Mouse (Mus musculus): ENCODE measurements around the gene 5330417C22Rik. TPM values are rescaled to one million over a fixed set of nuclear protein-coding genes. Genes with fewer than 3 reads are reported as not detected.
A peak's percentile ranks its signal among the peaks of the same experiment; 100 is the strongest.
"Not testable (repeated sequence)": the region's sequence is repeated elsewhere in the genome, so short reads cannot be mapped to it uniquely, and the experiment has no call there.

The 5330417C22Rik gene
- polyA plus RNA-seq, 1 experiment from 2014 or later, result 3.5 TPM

DNA sequence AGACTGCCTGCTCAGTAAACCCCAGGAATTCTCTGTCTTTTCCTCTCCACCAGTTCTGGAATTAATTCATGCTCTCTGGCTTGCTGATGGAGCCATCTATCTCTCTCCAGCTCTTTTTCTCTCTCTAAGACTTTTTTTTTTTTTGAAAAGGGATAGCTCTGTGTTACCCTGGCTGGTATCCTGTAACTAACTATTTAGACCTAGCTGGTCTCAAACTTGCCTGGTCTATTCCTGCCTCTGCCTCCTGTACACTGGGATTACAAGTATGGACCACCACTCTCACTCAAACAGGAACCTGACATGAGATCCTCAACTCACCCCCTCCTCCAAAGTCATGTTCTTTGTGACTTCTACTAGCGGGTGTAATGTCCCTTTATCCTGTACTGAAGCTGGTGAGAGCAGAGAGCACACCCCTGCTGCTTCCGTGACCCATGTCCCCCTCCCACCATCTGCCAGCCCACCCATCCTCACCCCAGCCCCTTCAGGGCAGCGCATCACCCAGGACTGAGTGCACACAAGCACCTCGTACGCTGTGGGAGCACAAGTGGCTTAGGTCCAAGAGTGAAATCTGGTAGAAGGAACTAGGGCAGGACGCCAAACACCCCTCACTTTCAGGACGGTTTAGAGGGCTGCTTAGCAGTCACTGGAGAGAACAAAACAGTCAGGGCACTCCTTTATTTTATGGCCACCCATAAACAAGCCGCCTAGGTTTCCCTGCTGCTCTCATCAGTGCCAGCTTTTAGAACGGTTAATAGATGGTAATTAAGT, 25.4 kb downstream of the 5330417C22Rik start:
- Histone ChIP-seq H3K27ac (ENCODE audit: low read depth, low read length) (peak overlapping the region; percentile 30; the same call in 1 of the 2 replicates), H3K9ac (ENCODE audit: low read depth, low read length) (no peak overlapping the region), H3K27me3 (ENCODE audit: control insufficient read depth, insufficient read depth, low read length) (no peaks in the 10 kb centered on the region), H3K4me2 (replicated peaks; ENCODE audit: low read depth, low read length) (no peak overlapping the region), H3K4me3 (ENCODE audit: low read depth, low read length) (no peak overlapping the region), H3K4me1 (replicated peaks; ENCODE audit: control insufficient read depth, insufficient read depth, low read length) (no peaks in the 10 kb centered on the region), H3K36me3 (ENCODE audit: control insufficient read depth, insufficient read depth, low read length) (no peaks in the 10 kb centered on the region), H3K9me3 (ENCODE audit: control insufficient read depth, low read length) (no peaks in the 10 kb centered on the region)
- WGBS, result 22% methylated on average over 9 of the region's 9 CpGs
- DNase-seq (ENCODE audit: low spot score) (peak; percentile 23), ATAC-seq (ENCODE audit: low FRiP score) (peak; percentile 56)

DNA sequence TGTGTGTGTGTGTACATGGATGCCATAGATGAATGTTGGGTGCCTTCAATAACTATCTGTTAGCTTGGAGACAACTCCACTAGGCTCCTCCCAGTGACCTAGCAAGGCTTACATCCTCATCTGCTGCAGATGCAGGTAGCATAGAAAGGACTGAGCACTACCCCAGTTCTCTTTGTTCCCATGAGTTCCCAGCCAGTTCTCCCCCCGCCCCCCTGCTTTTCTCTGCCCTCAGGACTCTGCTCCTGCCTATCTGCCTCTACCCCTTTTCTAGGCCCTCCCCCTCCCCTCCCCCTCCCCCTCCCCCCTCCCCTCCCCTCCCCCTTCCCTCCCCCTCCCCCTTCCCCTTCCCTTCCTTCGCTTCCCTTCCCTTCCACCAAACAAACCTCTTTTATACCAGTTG, 26.2 kb downstream of the 5330417C22Rik start:
- no peaks in the 10 kb centered on the region for H3K27me3 ChIP-seq (ENCODE audit: control insufficient read depth, insufficient read depth, low read length)
- DNase-seq (ENCODE audit: low spot score) (no peak), ATAC-seq (ENCODE audit: low FRiP score) (peak; percentile 45; the same call in 1 of the 2 replicates)
- H3K9me3 ChIP-seq (ENCODE audit: control insufficient read depth, low read length), result no peaks in the 10 kb centered on the region
- H3K4me1 ChIP-seq (replicated peaks; ENCODE audit: control insufficient read depth, insufficient read depth, low read length), result no peaks in the 10 kb centered on the region
- WGBS, result 33% methylated on average over 1 of the region's 2 CpGs
- no peak overlapping the region for H3K4me3 ChIP-seq (ENCODE audit: low read depth, low read length)
- no peak overlapping the region for H3K9ac ChIP-seq (ENCODE audit: low read depth, low read length)
- no peak overlapping the region for H3K4me2 ChIP-seq (replicated peaks; ENCODE audit: low read depth, low read length)
- H3K27ac ChIP-seq (ENCODE audit: low read depth, low read length), result no peak overlapping the region
- H3K36me3 ChIP-seq (ENCODE audit: control insufficient read depth, insufficient read depth, low read length), result no peaks in the 10 kb centered on the region

DNA sequence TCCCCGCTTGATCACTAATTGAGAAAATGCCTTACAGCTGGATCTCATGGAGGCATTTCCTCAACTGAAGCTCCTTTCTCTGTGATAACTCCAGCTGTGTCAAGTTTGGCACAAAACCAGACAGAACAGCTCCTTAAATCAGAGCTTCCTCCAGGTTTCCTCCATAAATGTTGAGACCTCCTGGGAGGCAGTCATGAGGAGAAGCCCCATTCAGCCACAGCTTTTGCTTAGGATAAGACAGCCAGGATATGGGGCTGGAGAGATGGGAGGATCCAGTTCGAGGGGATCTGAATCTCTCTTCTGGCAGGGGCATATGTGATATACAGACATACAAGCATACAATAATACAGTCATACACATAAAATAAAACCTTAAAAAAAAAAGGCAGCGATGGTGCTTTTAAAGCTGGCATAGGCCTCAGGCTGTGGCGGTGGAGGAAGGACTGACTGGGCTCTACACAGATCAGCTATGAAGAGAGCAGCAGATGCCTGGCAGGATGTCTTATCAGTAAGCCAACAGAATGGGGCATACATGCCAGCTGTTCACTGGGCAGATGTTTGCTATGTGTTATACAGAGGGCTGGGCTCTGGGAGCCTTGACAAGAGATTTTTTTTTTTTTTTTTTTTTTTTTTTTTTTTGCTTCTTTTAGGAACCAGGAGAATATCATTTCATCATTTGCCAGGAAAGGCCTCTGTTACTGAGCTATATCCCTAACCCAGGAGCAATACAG, 27.4 kb downstream of the 5330417C22Rik start:
- no peak for DNase-seq (ENCODE audit: low spot score)
- 77% methylated on average over 4 of the region's 4 CpGs for WGBS
- Histone ChIP-seq H3K9me3 (ENCODE audit: control insufficient read depth, low read length) (no peaks in the 10 kb centered on the region), H3K4me2 (replicated peaks; ENCODE audit: low read depth, low read length) (no peak overlapping the region), H3K4me3 (ENCODE audit: low read depth, low read length) (no peak overlapping the region), H3K4me1 (replicated peaks; ENCODE audit: control insufficient read depth, insufficient read depth, low read length) (no peaks in the 10 kb centered on the region), H3K27me3 (ENCODE audit: control insufficient read depth, insufficient read depth, low read length) (no peaks in the 10 kb centered on the region), H3K27ac (ENCODE audit: low read depth, low read length) (no peak overlapping the region), H3K36me3 (ENCODE audit: control insufficient read depth, insufficient read depth, low read length) (no peaks in the 10 kb centered on the region), H3K9ac (ENCODE audit: low read depth, low read length) (no peak overlapping the region)
- no peak for ATAC-seq (ENCODE audit: low FRiP score)

DNA sequence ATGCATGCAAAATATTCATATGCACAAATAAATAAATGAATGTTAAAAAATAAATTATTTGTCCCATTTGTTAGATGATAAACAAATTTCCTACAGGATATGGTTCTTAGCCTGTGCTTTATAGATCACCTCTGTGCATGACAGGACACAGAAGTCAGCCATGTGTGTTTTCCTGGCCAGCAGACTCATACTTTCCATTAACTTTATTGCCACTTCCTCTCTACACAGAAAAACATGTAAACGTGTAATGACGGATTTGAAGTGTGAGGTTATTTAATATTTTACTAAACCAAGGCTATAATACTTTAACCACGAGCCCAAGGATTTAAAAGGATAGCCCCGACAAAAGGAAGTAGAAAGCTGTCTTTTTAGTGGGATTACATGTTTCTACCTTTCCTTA, 32.4 kb downstream of the 5330417C22Rik start:
- no peaks in the 10 kb centered on the region for H3K9me3 ChIP-seq (ENCODE audit: control insufficient read depth, low read length)
- H3K4me3 ChIP-seq (ENCODE audit: low read depth, low read length), result no peak overlapping the region
- WGBS, result 91% methylated on average over 4 of the region's 4 CpGs
- no peak overlapping the region for H3K9ac ChIP-seq (ENCODE audit: low read depth, low read length)
- no peak for ATAC-seq (ENCODE audit: low FRiP score)
- H3K27me3 ChIP-seq (ENCODE audit: control insufficient read depth, insufficient read depth, low read length), result no peaks in the 10 kb centered on the region
- H3K27ac ChIP-seq (ENCODE audit: low read depth, low read length), result no peak overlapping the region
- no peak overlapping the region for H3K4me2 ChIP-seq (replicated peaks; ENCODE audit: low read depth, low read length)
- H3K36me3 ChIP-seq (ENCODE audit: control insufficient read depth, insufficient read depth, low read length), result no peaks in the 10 kb centered on the region
- no peak for DNase-seq (ENCODE audit: low spot score)
- H3K4me1 ChIP-seq (replicated peaks; ENCODE audit: control insufficient read depth, insufficient read depth, low read length), result no peaks in the 10 kb centered on the region

DNA sequence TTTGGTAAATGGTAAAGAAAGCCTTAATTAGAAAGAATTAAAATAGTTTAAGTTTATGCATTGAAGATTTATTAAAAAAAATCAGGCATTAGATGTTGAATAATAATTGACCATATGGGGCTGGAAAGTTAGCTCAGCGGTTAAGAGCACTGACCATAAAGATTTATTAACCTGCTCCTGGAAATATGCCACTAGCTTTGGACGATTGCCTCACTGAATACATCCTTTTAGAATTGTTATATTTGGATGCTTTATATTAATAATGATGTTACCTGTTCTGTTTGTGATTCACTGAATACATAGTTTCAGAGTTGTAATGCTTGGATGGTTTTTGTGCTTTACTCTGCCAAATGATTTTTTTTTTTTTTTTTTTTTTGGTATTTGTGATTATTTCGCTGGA, 34.9 kb downstream of the 5330417C22Rik start:
- not testable (repeated sequence) for H3K4me3 ChIP-seq (ENCODE audit: low read depth, low read length); H3K27me3 ChIP-seq (ENCODE audit: control insufficient read depth, insufficient read depth, low read length); ATAC-seq (ENCODE audit: low FRiP score); H3K27ac ChIP-seq (ENCODE audit: low read depth, low read length); H3K9me3 ChIP-seq (ENCODE audit: control insufficient read depth, low read length); H3K9ac ChIP-seq (ENCODE audit: low read depth, low read length); H3K4me1 ChIP-seq (replicated peaks; ENCODE audit: control insufficient read depth, insufficient read depth, low read length); H3K4me2 ChIP-seq (replicated peaks; ENCODE audit: low read depth, low read length); DNase-seq (ENCODE audit: low spot score); H3K36me3 ChIP-seq (ENCODE audit: control insufficient read depth, insufficient read depth, low read length)
- WGBS, result 92% methylated on average over 3 of the region's 3 CpGs

DNA sequence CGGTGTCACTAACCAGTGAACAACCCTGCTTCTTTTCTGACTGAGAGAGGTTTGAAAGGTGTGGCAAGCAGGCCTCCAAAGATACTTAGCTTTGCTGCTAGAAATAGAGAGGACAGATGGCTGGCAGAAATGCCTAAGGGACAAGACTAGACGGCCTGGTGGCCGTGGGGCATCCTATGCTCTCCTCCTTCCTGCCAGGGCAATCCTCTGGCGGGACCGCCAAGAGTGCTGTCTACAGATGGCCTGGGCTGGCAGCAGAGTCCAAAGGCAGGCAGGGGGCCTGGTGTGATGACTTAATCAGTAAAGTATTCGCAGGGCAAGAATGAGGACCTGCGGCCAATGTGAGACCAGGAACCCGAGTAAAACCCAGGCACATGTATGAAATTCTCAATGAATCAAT, 36.5 kb downstream of the 5330417C22Rik start:
- no peak overlapping the region for H3K4me3 ChIP-seq (ENCODE audit: low read depth, low read length)
- no peaks in the 10 kb centered on the region for H3K9me3 ChIP-seq (ENCODE audit: control insufficient read depth, low read length)
- ATAC-seq (ENCODE audit: low FRiP score) (no peak), DNase-seq (ENCODE audit: low spot score) (no peak)
- H3K9ac ChIP-seq (ENCODE audit: low read depth, low read length), result no peak overlapping the region
- no peak overlapping the region for H3K27ac ChIP-seq (ENCODE audit: low read depth, low read length)
- no peaks in the 10 kb centered on the region; the same call in 1 of the 2 replicates for H3K4me1 ChIP-seq (replicated peaks; ENCODE audit: control insufficient read depth, insufficient read depth, low read length)
- H3K36me3 ChIP-seq (ENCODE audit: control insufficient read depth, insufficient read depth, low read length), result no peaks in the 10 kb centered on the region
- no peaks in the 10 kb centered on the region for H3K27me3 ChIP-seq (ENCODE audit: control insufficient read depth, insufficient read depth, low read length)
- 83% methylated on average over 8 of the region's 8 CpGs for WGBS
- no peak overlapping the region for H3K4me2 ChIP-seq (replicated peaks; ENCODE audit: low read depth, low read length)

DNA sequence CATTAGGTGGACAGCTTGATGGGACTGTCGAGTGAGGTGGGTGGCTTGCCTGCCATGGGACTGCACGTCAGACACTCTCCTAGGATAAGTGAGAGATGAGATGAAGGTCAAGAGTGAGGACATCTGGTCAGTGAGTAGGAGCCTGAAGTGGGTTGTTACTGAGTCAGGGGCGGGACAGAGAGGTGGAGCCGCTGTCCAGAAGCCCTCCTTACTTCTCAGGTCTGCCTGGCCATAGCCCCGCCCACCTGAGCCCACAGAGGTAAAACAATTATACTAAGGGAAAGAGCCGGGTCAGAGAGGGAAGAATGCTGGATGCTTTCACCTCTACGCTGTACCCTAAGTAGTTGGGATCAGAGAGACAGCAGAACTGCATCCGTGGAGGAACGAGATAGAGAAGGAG, 38.7 kb downstream of the 5330417C22Rik start:
- WGBS, result 39% methylated on average over 9 of the region's 9 CpGs

DNA sequence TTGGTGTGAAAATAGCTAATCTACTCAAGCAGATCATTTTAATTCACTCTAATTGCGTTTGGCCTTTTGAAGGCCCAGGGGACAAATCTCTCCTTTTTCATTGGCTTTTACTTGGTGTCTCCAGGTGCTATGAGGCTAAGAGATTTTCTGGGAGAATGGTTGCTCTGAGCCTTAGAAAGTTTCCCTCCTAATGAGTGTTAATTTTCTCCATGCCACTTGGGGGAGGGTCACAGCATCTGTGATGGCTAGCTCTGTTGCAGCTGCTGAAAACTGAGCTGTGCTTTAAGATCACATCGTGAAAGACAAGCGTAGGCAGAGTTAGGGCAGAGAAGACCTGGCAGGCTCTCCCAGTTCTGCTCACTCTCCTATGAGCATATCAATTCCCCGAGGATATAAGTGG, 40.9 kb downstream of the 5330417C22Rik start:
- Histone ChIP-seq H3K27ac (ENCODE audit: low read depth, low read length) (no peak overlapping the region), H3K27me3 (ENCODE audit: control insufficient read depth, insufficient read depth, low read length) (no peaks in the 10 kb centered on the region), H3K4me2 (replicated peaks; ENCODE audit: low read depth, low read length) (no peak overlapping the region), H3K9ac (ENCODE audit: low read depth, low read length) (no peak overlapping the region), H3K4me1 (replicated peaks; ENCODE audit: control insufficient read depth, insufficient read depth, low read length) (no peaks in the 10 kb centered on the region; the same call in 1 of the 2 replicates), H3K36me3 (ENCODE audit: control insufficient read depth, insufficient read depth, low read length) (no peaks in the 10 kb centered on the region), H3K9me3 (ENCODE audit: control insufficient read depth, low read length) (no peaks in the 10 kb centered on the region), H3K4me3 (ENCODE audit: low read depth, low read length) (no peak overlapping the region)
- WGBS, result 39% methylated on average over 4 of the region's 4 CpGs
- no peak for ATAC-seq (ENCODE audit: low FRiP score)
- DNase-seq (ENCODE audit: low spot score), result no peak

More for the DNA sequence above, 38.7 kb downstream of the 5330417C22Rik start:
- Histone ChIP-seq H3K4me1 (replicated peaks; ENCODE audit: control insufficient read depth, insufficient read depth, low read length) (no peaks in the 10 kb centered on the region; the same call in 1 of the 2 replicates), H3K9me3 (ENCODE audit: control insufficient read depth, low read length) (no peaks in the 10 kb centered on the region), H3K27ac (ENCODE audit: low read depth, low read length) (no peak overlapping the region), H3K36me3 (ENCODE audit: control insufficient read depth, insufficient read depth, low read length) (no peaks in the 10 kb centered on the region), H3K9ac (ENCODE audit: low read depth, low read length) (no peak overlapping the region), H3K27me3 (ENCODE audit: control insufficient read depth, insufficient read depth, low read length) (no peaks in the 10 kb centered on the region), H3K4me3 (ENCODE audit: low read depth, low read length) (no peak overlapping the region), H3K4me2 (replicated peaks; ENCODE audit: low read depth, low read length) (no peak overlapping the region)
- ATAC-seq (ENCODE audit: low FRiP score) (0 out of 2 replicates have a peak, but pooled peaks have one; percentile 17), DNase-seq (ENCODE audit: low spot score) (no peak)

Data from hindbrain, embryonic 11.5 days (tissue).